7 mouse cellular contexts compared by ENCODE assay signal in genomic region chr17:70849399-70850232, GRCm38 (mm10). TPM values are rescaled to one million over a fixed set of nuclear protein-coding genes. Genes with fewer than 3 reads are reported as not detected.
DNase-seq lines count a peak whose midpoint lies in the region; ATAC-seq and TF ChIP-seq lines count a peak whose summit lies in the region.

No protein-coding gene starts in this region.

- H3K4me2 ChIP-seq in hindbrain, embryonic 15.5 days = peak overlapping the region; percentile 99
- peak overlapping the region; percentile 94 for H3K4me2 ChIP-seq in limb, embryonic 11.5 days (ENCODE audit: low read depth, severe bottlenecking)
- peak overlapping the region; percentile 93 for H3K4me2 ChIP-seq in midbrain, embryonic 11.5 days

- DNase-seq in MN1 (ENCODE audit: low spot score) = peak; percentile 81
- peak; percentile 76 for DNase-seq in c-Kit-positive CD71-negative TER-119-negative erythroid progenitor cells, embryonic 14.5 days (ENCODE audit: low read depth)
- DNase-seq in gastrocnemius, adult 2 months = peak; percentile 93
- DNase-seq in limb, embryonic 11.5 days (ENCODE audit: low spot score) = peak; percentile 94
- peak; percentile 98 for DNase-seq in midbrain, embryonic 11.5 days (ENCODE audit: low spot score, missing footprints)
- peak; percentile 72 to 85 for DNase-seq in spleen, postnatal 10 days (ENCODE audit: low spot score in 2 of 2)

- H3K27me3 ChIP-seq in hindbrain, embryonic 15.5 days = peaks cover 5% of the 10 kb centered on the region
- no peaks in the 10 kb centered on the region for H3K27me3 ChIP-seq in limb, embryonic 11.5 days (ENCODE audit: control insufficient read depth, insufficient read depth, low read length)
- no peaks in the 10 kb centered on the region for H3K27me3 ChIP-seq in midbrain, embryonic 11.5 days (ENCODE audit: control insufficient read depth, insufficient read depth, low read length)

- ATAC-seq in hindbrain, embryonic 15.5 days (ENCODE audit: low FRiP score, low read depth) = no peak
- ATAC-seq in limb, embryonic 11.5 days (ENCODE audit: insufficient number of reproducible peaks, low FRiP score, low TSS enrichment, low read depth) = no peak; the same call in 1 of the 2 replicates
- ATAC-seq in midbrain, embryonic 11.5 days (ENCODE audit: low FRiP score) = no peak

- H3K9ac ChIP-seq in hindbrain, embryonic 15.5 days = peak overlapping the region; percentile 34; the same call in 1 of the 2 replicates
- H3K9ac ChIP-seq in limb, embryonic 11.5 days (ENCODE audit: low read length) = peak overlapping the region; percentile 86
- peak overlapping the region; percentile 79 for H3K9ac ChIP-seq in midbrain, embryonic 11.5 days (ENCODE audit: low read length)

- intact Hi-C loops in gastrocnemius, adult 2 months (cut with DNase I) = loop anchor here (5.0 kb wide), 4 partner anchors 63 to 348 kb away; no protein-coding TSS in a partner anchor

- peak overlapping the region; percentile 90 for H3K27ac ChIP-seq in gastrocnemius, adult 2 months
- H3K27ac ChIP-seq in hindbrain, embryonic 15.5 days (replicated peaks) = peak overlapping the region; percentile 90
- H3K27ac ChIP-seq in limb, embryonic 11.5 days (replicated peaks; ENCODE audit: low read depth, low read length) = peak overlapping the region; percentile 99
- peak overlapping the region; percentile 92 for H3K27ac ChIP-seq in midbrain, embryonic 11.5 days (ENCODE audit: low read depth, low read length)

- H3K4me3 ChIP-seq in gastrocnemius, adult 2 months = peak overlapping the region; percentile 94
- peak overlapping the region; percentile 59 for H3K4me3 ChIP-seq in hindbrain, embryonic 15.5 days
- peak overlapping the region; percentile 61 for H3K4me3 ChIP-seq in limb, embryonic 11.5 days (ENCODE audit: low read depth, low read length)
- H3K4me3 ChIP-seq in midbrain, embryonic 11.5 days (ENCODE audit: low read depth, low read length) = peak overlapping the region; percentile 57

- no peaks in the 10 kb centered on the region for H3K36me3 ChIP-seq in hindbrain, embryonic 15.5 days
- peaks cover 3% of the 10 kb centered on the region; the same call in 1 of the 2 replicates for H3K36me3 ChIP-seq in limb, embryonic 11.5 days (ENCODE audit: control insufficient read depth, insufficient read depth, low read length)
- H3K36me3 ChIP-seq in midbrain, embryonic 11.5 days (ENCODE audit: control insufficient read depth, insufficient read depth, low read length) = peaks cover 5% of the 10 kb centered on the region; the same call in 1 of the 2 replicates

- under 1% methylated on average over 33 of the region's 33 CpGs for WGBS in hindbrain, embryonic 15.5 days
- under 1% methylated on average over 33 of the region's 33 CpGs for WGBS in limb, embryonic 11.5 days
- under 1% methylated on average over 33 of the region's 33 CpGs for WGBS in midbrain, embryonic 11.5 days

- TF ChIP-seq CTCF in gastrocnemius, adult 2 months (IDR thresholded peaks at IDR 0.05) = peak; percentile 28; the same call in 1 of the 2 replicates

- H3K9me3 ChIP-seq in hindbrain, embryonic 15.5 days = no peaks in the 10 kb centered on the region
- H3K9me3 ChIP-seq in limb, embryonic 11.5 days (ENCODE audit: control insufficient read depth, low read length) = no peaks in the 10 kb centered on the region
- no peaks in the 10 kb centered on the region for H3K9me3 ChIP-seq in midbrain, embryonic 11.5 days (ENCODE audit: control insufficient read depth, low read length)

- H3K4me1 ChIP-seq in hindbrain, embryonic 15.5 days (replicated peaks) = peaks cover 58% of the 10 kb centered on the region
- peaks cover 7% of the 10 kb centered on the region; the same call in 1 of the 2 replicates for H3K4me1 ChIP-seq in limb, embryonic 11.5 days (ENCODE audit: control insufficient read depth, insufficient read depth, low read length)
- H3K4me1 ChIP-seq in midbrain, embryonic 11.5 days (ENCODE audit: control insufficient read depth, insufficient read depth, low read length) = peaks cover 19% of the 10 kb centered on the region

RNA-seq across cellular contexts. Expression of gene Tgif1, which starts 3.7 kb away (rescaled TPM):
- total RNA-seq in gastrocnemius, adult 2 months (2021) = 1 to 10 TPM; 3.1 to 8.5 TPM
- polyA plus RNA-seq in hindbrain, embryonic 15.5 days (2015; fragmentation: Nextera tagmentation; extraction: Ambion mirVana) = 14.6 and 16.2 TPM in 2 replicates
- polyA plus RNA-seq in limb, embryonic 11.5 days (2014; fragmentation: Nextera tagmentation; extraction: Ambion mirVana) = 102 and 106 TPM in 2 replicates
- polyA plus RNA-seq in midbrain, embryonic 11.5 days (2014; fragmentation: Nextera tagmentation; extraction: Ambion mirVana) = 53.0 and 58.4 TPM in 2 replicates

Comparison
In these comparisons a context has a peak if more than half of its experiments do, and no peak if none do; other contexts are left out.
1. H3K9ac ChIP-seq: peak in every context shown above with its lines; median percentile 86 in limb, embryonic 11.5 days; 79 in midbrain, embryonic 11.5 days; 34 in hindbrain, embryonic 15.5 days.